21 mouse cellular contexts compared by ENCODE assay signal in genomic region chr12:16134446-16134845, GRCm38 (mm10).
A peak's percentile ranks its signal among the peaks of the same experiment; 100 is the strongest.
DNase-seq lines count a peak whose midpoint lies in the region; ATAC-seq and TF ChIP-seq lines count a peak whose summit lies in the region.
"Had no signal": no experiment of that assay in that cellular context is flagged by ENCODE, and none has a peak within 500 bp of the region (broad histone marks: within the 10 kb centered on the region; RNA-seq: fewer than 3 reads in every experiment).

No protein-coding gene starts in this region.

- H3K27me3 ChIP-seq in spleen, adult 2 months (ENCODE audit: control insufficient read depth, insufficient read depth, low read length), result no peaks in the 10 kb centered on the region
- no peaks in the 10 kb centered on the region for H3K27me3 ChIP-seq in MEL (ENCODE audit: control insufficient read depth in 1 of 2, insufficient read depth in 2 of 2, low read length in 2 of 2)
- no peaks in the 10 kb centered on the region for H3K27me3 ChIP-seq in hindbrain, embryonic 12.5 days
- H3K27me3 ChIP-seq in forebrain, embryonic 13.5 days, result no peaks in the 10 kb centered on the region
- H3K27me3 ChIP-seq: CH12.LX; embryonic facial prominence, embryonic 13.5 days had no signal

- TF ChIP-seq CTCF in spleen, adult 2 months (IDR thresholded peaks at IDR 0.05; ENCODE audit: extremely low read depth, insufficient read depth, insufficient read length, insufficient replicate concordance), result no peak
- no peak for TF ChIP-seq CTCF in MEL (IDR thresholded peaks at IDR 0.05 in 2 of 3, conservative IDR thresholded peaks at IDR 0.05 in 1 of 3; ENCODE audit: control insufficient read depth in 1 of 3, insufficient read depth in 1 of 3, low read depth in 2 of 3, low read length in 3 of 3, poor library complexity in 1 of 3, severe bottlenecking in 1 of 3)

- H3K27ac ChIP-seq in spleen, adult 2 months (ENCODE audit: insufficient read depth, low read length), result peak overlapping the region; percentile 72
- no peak overlapping the region for H3K27ac ChIP-seq in MEL (ENCODE audit: control insufficient read depth, low read depth, low read length)
- H3K27ac ChIP-seq in hindbrain, embryonic 12.5 days, result no peak overlapping the region
- no peak overlapping the region for H3K27ac ChIP-seq in forebrain, embryonic 13.5 days
- H3K27ac ChIP-seq: embryonic facial prominence, embryonic 13.5 days; heart, embryonic 10.5 days; hindbrain, embryonic 14.5 days had no signal

- H3K4me3 ChIP-seq in spleen, adult 2 months (ENCODE audit: extremely low read depth, insufficient read depth, insufficient read length), result no peak overlapping the region
- H3K4me3 ChIP-seq in MEL (ENCODE audit: control insufficient read depth in 1 of 2, insufficient read depth in 1 of 2, low read depth in 2 of 2, low read length in 2 of 2), result no peak overlapping the region
- H3K4me3 ChIP-seq in hindbrain, embryonic 12.5 days, result no peak overlapping the region
- H3K4me3 ChIP-seq in forebrain, embryonic 13.5 days, result no peak overlapping the region
- H3K4me3 ChIP-seq: embryonic facial prominence, embryonic 13.5 days; heart, embryonic 10.5 days had no signal

- no peak for TF ChIP-seq RAD21 in MEL (IDR thresholded peaks at IDR 0.05; ENCODE audit: low read depth, low read length)

- WGBS in spleen, adult 2 months, result 31% methylated on average over 3 of the region's 3 CpGs
- 79% methylated on average over 3 of the region's 3 CpGs for WGBS in hindbrain, embryonic 12.5 days
- 83% methylated on average over 3 of the region's 3 CpGs for WGBS in forebrain, embryonic 13.5 days

- H3K4me2 ChIP-seq in hindbrain, embryonic 12.5 days (replicated peaks), result no peak overlapping the region
- H3K4me2 ChIP-seq in forebrain, embryonic 13.5 days, result no peak overlapping the region
- H3K4me2 ChIP-seq: embryonic facial prominence, embryonic 13.5 days; hindbrain, embryonic 14.5 days had no signal

- H3K9me3 ChIP-seq in MEL (replicated peaks; ENCODE audit: insufficient read depth, low read length), result no peaks in the 10 kb centered on the region
- H3K9me3 ChIP-seq in hindbrain, embryonic 12.5 days (replicated peaks), result no peaks in the 10 kb centered on the region
- no peaks in the 10 kb centered on the region for H3K9me3 ChIP-seq in forebrain, embryonic 13.5 days (replicated peaks)
- H3K9me3 ChIP-seq: embryonic facial prominence, embryonic 13.5 days; heart, embryonic 10.5 days had no signal

- ATAC-seq in inflammation-experienced regulatory T-cells, adult 6 months, result peak; percentile 25
- ATAC-seq in hindbrain, embryonic 12.5 days (ENCODE audit: low FRiP score), result no peak
- no peak for ATAC-seq in forebrain, embryonic 13.5 days
- ATAC-seq: forebrain, embryonic 14.5 days; intestine, postnatal 0 days had no signal

- no peak for TF ChIP-seq POLR2A in spleen, adult 2 months (IDR thresholded peaks at IDR 0.05; ENCODE audit: low read depth, low read length)
- TF ChIP-seq POLR2A in MEL (IDR thresholded peaks at IDR 0.05; ENCODE audit: control insufficient read depth in 1 of 2, insufficient read depth in 1 of 2, low read depth in 1 of 2, low read length in 2 of 2, poor library complexity in 1 of 2), result no peak

- no peak for TF ChIP-seq EP300 in MEL (IDR thresholded peaks at IDR 0.05; ENCODE audit: low read depth in 1 of 2, low read length in 2 of 2)

- peak; percentile 9 to 12 for DNase-seq in spleen, adult 2 months (ENCODE audit: low read depth in 1 of 2, low spot score in 2 of 2)
- DNase-seq in spleen, postnatal 10 days (ENCODE audit: low spot score in 2 of 2), result no peak
- peak; percentile 49 for DNase-seq in B cell, adult 2 months
- peak; percentile 30 for DNase-seq in MEL (ENCODE audit: low read depth, low spot score)
- DNase-seq in cerebellum, postnatal 14 days, result no peak
- DNase-seq: adrenal gland, postnatal 10 days; cerebellum, adult 11-12 months; cerebellum, adult 9-10 months; cerebellum, postnatal 36 days; gastrocnemius, postnatal 36 days; heart, adult 18-20 months; heart, postnatal 14 days had no signal

- H3K79me2 ChIP-seq in MEL (ENCODE audit: control insufficient read depth, insufficient read depth, low read length, poor library complexity), result no peaks in the 10 kb centered on the region; the same call in 1 of the 2 replicates

- no peak overlapping the region for H3K9ac ChIP-seq in MEL (ENCODE audit: control insufficient read depth, low read depth, low read length, poor library complexity, severe bottlenecking)
- H3K9ac ChIP-seq in hindbrain, embryonic 12.5 days, result no peak overlapping the region
- H3K9ac ChIP-seq in forebrain, embryonic 13.5 days, result no peak overlapping the region
- H3K9ac ChIP-seq: embryonic facial prominence, embryonic 13.5 days; hindbrain, embryonic 14.5 days had no signal

- H3K36me3 ChIP-seq in spleen, adult 2 months (ENCODE audit: control insufficient read depth, insufficient read depth, low read length), result no peaks in the 10 kb centered on the region
- peaks cover 0 to 85% of the 10 kb centered on the region in 2 experiments; a peak in 2 of 4 replicates for H3K36me3 ChIP-seq in MEL (ENCODE audit: control insufficient read depth in 1 of 2, insufficient read depth in 2 of 2, low read length in 2 of 2)
- H3K36me3 ChIP-seq in hindbrain, embryonic 12.5 days, result no peaks in the 10 kb centered on the region
- H3K36me3 ChIP-seq in forebrain, embryonic 13.5 days (ENCODE audit: poor library complexity, severe bottlenecking), result no peaks in the 10 kb centered on the region
- H3K36me3 ChIP-seq: embryonic facial prominence, embryonic 13.5 days; heart, embryonic 10.5 days had no signal

- peaks cover 27% of the 10 kb centered on the region for H3K4me1 ChIP-seq in spleen, adult 2 months (ENCODE audit: control insufficient read depth, insufficient read depth, insufficient read length)
- H3K4me1 ChIP-seq in MEL (ENCODE audit: control insufficient read depth in 1 of 2, insufficient read depth in 2 of 2, low read length in 2 of 2), result peaks cover 48 to 63% of the 10 kb centered on the region in 2 experiments
- peaks cover 5% of the 10 kb centered on the region; the same call in 1 of the 2 replicates for H3K4me1 ChIP-seq in hindbrain, embryonic 12.5 days
- no peaks in the 10 kb centered on the region for H3K4me1 ChIP-seq in forebrain, embryonic 13.5 days
- H3K4me1 ChIP-seq: embryonic facial prominence, embryonic 13.5 days had no signal

TF ChIP-seq in MEL, 35 proteins besides CTCF, POLR2A, EP300 and RAD21:
- no peak for TF ChIP-seq UBTF (IDR thresholded peaks at IDR 0.05; ENCODE audit: borderline replicate concordance, insufficient read depth, low read depth, low read length)
- no peak for TF ChIP-seq SMC3 (IDR thresholded peaks at IDR 0.05; ENCODE audit: low read depth, low read length)
TF ChIP-seq in MEL: peak in this region for 0.

Comparison
In these comparisons a context has a peak if more than half of its experiments do, and no peak if none do; other contexts are left out.
1. DNase-seq: peak in spleen, adult 2 months (2 of 2), B cell, adult 2 months (2 of 2) and MEL (single experiment); none in spleen, postnatal 10 days (0 of 2) and cerebellum, postnatal 14 days (0 of 2).